Mouse (Mus musculus): ENCODE results near the gene Slc27a4.

DNA sequence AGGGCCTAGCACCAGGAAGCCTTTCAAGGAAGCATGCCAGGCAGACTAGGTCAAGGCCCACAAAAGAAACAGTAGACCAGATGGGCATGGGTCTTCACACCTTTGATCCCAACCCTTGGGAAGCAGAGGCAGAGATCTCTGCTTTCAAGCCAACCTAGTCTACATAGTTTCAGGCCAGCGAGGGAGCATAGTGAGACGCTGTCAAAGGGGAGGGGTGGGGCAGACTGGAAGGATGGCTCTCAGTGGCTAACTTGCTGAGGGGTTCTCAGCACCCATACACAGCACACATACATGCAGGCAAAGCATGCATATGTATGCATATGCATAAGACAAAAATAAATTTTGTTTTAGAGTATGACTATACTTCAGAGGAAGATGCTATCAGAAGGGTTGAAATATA lies 16.9 kb downstream of the Slc27a4 start:
- TF ChIP-seq CTCF (IDR thresholded peaks at IDR 0.05; ENCODE audit: low read depth, low read length), result no peak
- no peak for TF ChIP-seq POLR2AphosphoS5 (IDR thresholded peaks at IDR 0.05; ENCODE audit: insufficient replicate concordance, low read depth, low read length)
- no peak for TF ChIP-seq GATA2 (IDR thresholded peaks at IDR 0.05; ENCODE audit: borderline replicate concordance, low read depth, low read length)
- no peak for TF ChIP-seq TAL1 (conservative IDR thresholded peaks at IDR 0.05; ENCODE audit: low read depth, low read length)
